Mouse (Mus musculus): ENCODE results near the gene Tcf7. TPM values are rescaled to one million over a fixed set of nuclear protein-coding genes. Genes with fewer than 3 reads are reported as not detected.

Gene Tcf7
- polyA plus RNA-seq (2014; fragmentation: Illumina TruSeq; extraction: RNeasy Lipid Tissue Mini Kit (QIAGEN cat#74804); ENCODE audit: low read depth, low replicate concordance), result 0.79 TPM

GRCm38 (mm10) chr11:52282774-52283595 is at the start of gene Tcf7:
Gene Tcf7 (minus strand): TSS chr11:52283014.

GRCm38 (mm10) chr11:52231606-52232541 is 50.9 kb downstream of the Tcf7 start, which contains the start of gene Skp1a:
Gene Skp1a (plus strand): TSS chr11:52231995.

GRCm38 (mm10) chr11:52213887-52214286 is 68.9 kb downstream of the Tcf7 start, which contains the start of gene Olfr1371:
Gene Olfr1371 (minus strand): TSS chr11:52213987.

Other genes starting within 250 kb of the Tcf7 start
- 55.6 TPM for gene Ppp2ca, start 184.3 kb downstream of the Tcf7 start, polyA plus RNA-seq (2014; fragmentation: Illumina TruSeq; extraction: RNeasy Lipid Tissue Mini Kit (QIAGEN cat#74804); ENCODE audit: low read depth, low replicate concordance)
- gene Olfr1373, start 137.5 kb downstream of the Tcf7 start, polyA plus RNA-seq (2014; fragmentation: Illumina TruSeq; extraction: RNeasy Lipid Tissue Mini Kit (QIAGEN cat#74804); ENCODE audit: low read depth, low replicate concordance), result not detected
- not detected for gene Olfr1371, start 69.0 kb downstream of the Tcf7 start, polyA plus RNA-seq (2014; fragmentation: Illumina TruSeq; extraction: RNeasy Lipid Tissue Mini Kit (QIAGEN cat#74804); ENCODE audit: low read depth, low replicate concordance)
- 269 TPM for gene Skp1a, start 51.0 kb downstream of the Tcf7 start, polyA plus RNA-seq (2014; fragmentation: Illumina TruSeq; extraction: RNeasy Lipid Tissue Mini Kit (QIAGEN cat#74804); ENCODE audit: low read depth, low replicate concordance)
- gene Vdac1, start 77.8 kb upstream of the Tcf7 start, polyA plus RNA-seq (2014; fragmentation: Illumina TruSeq; extraction: RNeasy Lipid Tissue Mini Kit (QIAGEN cat#74804); ENCODE audit: low read depth, low replicate concordance), result 958 TPM
- 107 TPM for gene 9530068E07Rik, start 113.4 kb upstream of the Tcf7 start, polyA plus RNA-seq (2014; fragmentation: Illumina TruSeq; extraction: RNeasy Lipid Tissue Mini Kit (QIAGEN cat#74804); ENCODE audit: low read depth, low replicate concordance)